Mouse (Mus musculus) activated CD4-positive, CD25-positive, alpha-beta regulatory T cell, adult 9 weeks (primary cell): ENCODE data around the gene Tlr11. TPM values are rescaled to one million over a fixed set of nuclear protein-coding genes. Genes with fewer than 3 reads are reported as not detected.

Source experiments
- polyA plus RNA-seq: library from polyadenylated mRNA; unstranded; fragments of 100-300 nt; shearing (Covaris generic); gene quantifications from one replicate; pipeline ENCODE4 v1.2.1, GENCODE M21; 2017

Tlr11 gene
- polyA plus RNA-seq = not detected

DNA sequence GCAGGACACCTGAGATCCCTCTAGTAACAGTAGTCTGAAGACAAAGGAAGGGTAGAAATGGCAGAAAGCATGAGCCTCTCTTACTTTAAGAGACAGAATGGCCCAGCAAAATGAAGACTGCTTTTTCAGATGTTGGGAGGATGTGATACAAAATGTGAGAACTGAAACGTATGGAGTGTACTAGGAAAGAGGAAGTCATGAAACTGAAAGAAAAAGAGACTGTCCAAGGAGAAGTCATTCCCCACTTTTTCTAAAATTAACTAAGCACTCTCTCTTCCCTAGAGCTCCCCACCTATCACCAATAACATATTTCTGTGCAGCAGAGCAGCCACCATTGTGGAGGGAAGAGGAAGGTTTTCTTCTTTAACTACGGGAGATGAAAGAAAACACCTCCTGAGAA, at the start of gene Tlr11:
Gene Tlr11, plus strand, starts transcription at position 322 of the 400 bp plus-strand sequence.

GRCm38 (mm10) chr14:50326661-50327060, 31.1 kb upstream of the Tlr11 start, which contains the start of gene Olfr734:
Gene Olfr734, minus strand, starts transcription at chr14:50326761.

DNA sequence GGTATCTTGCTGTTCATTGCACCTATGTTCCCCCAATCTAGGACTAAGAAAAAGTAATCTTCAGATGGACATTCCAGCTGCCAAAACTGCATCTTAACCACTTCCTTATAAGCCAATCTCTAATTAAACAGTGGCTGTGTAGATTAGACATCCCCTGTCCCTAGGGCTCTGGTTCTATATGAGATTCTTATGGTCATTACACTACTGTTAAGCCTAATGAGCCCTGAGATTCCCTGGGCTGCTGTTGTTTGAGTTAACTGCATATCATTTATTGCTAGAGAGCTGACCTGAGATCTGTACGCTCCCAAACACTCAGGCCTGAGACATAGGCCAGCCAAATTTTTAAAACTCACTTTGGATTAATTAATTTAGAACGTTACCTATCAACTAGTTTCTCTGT, 8.9 kb upstream of the Tlr11 start, which contains the start of gene Olfr735:
Gene Olfr735, minus strand, starts transcription at position 77 of the 400 bp plus-strand sequence.

GRCm38 (mm10) chr14:50380863-50381262, 23.1 kb downstream of the Tlr11 start, which contains the start of gene Olfr736:
Gene Olfr736, plus strand, starts transcription at chr14:50381163.

GRCm38 (mm10) chr14:50407268-50407667, 49.6 kb downstream of the Tlr11 start, which contains the start of gene Olfr738:
Gene Olfr738, plus strand, starts transcription at chr14:50407568.

Other genes starting within 250 kb of the Tlr11 start
- gene Olfr727, start 234.7 kb upstream of the Tlr11 start, polyA plus RNA-seq = not detected
- gene Olfr728, start 215.2 kb upstream of the Tlr11 start, polyA plus RNA-seq = not detected
- not detected for gene Olfr729, start 205.0 kb upstream of the Tlr11 start, polyA plus RNA-seq
- not detected for gene Olfr730, start 169.7 kb upstream of the Tlr11 start, polyA plus RNA-seq
- gene Olfr731, start 116.0 kb upstream of the Tlr11 start, polyA plus RNA-seq = 0.05 TPM
- not detected for gene Olfr732, start 73.7 kb upstream of the Tlr11 start, polyA plus RNA-seq
- gene Olfr733, start 56.4 kb upstream of the Tlr11 start, polyA plus RNA-seq = not detected
- not detected for gene Olfr734, start 31.2 kb upstream of the Tlr11 start, polyA plus RNA-seq
- not detected for gene Olfr735, start 9.0 kb upstream of the Tlr11 start, polyA plus RNA-seq
- gene Olfr736, start 23.2 kb downstream of the Tlr11 start, polyA plus RNA-seq = not detected
- not detected for gene Olfr738, start 49.7 kb downstream of the Tlr11 start, polyA plus RNA-seq
- gene Olfr739, start 60.7 kb downstream of the Tlr11 start, polyA plus RNA-seq = not detected
- not detected for gene Olfr740, start 87.6 kb downstream of the Tlr11 start, polyA plus RNA-seq
- gene Olfr741, start 114.8 kb downstream of the Tlr11 start, polyA plus RNA-seq = not detected
- not detected for gene Olfr742, start 145.7 kb downstream of the Tlr11 start, polyA plus RNA-seq
- gene Olfr743, start 163.9 kb downstream of the Tlr11 start, polyA plus RNA-seq = not detected